Mouse (Mus musculus) common myeloid progenitor, adult 5-6 weeks (primary cell): Measurements from ENCODE around the gene Mei1. TPM values are rescaled to one million over a fixed set of nuclear protein-coding genes. Genes with fewer than 3 reads are reported as not detected.
A peak's percentile ranks its signal among the peaks of the same experiment; 100 is the strongest.

ENCODE experiments used
- ATAC-seq: replicated peaks from 2 replicates; pipeline ENCODE4 v1.8.0; 2016; ENCODE audit warnings: low read depth, mild to moderate bottlenecking, moderate TSS enrichment, inconsistent platforms; ENCODE audit not compliant: poor library complexity, severe bottlenecking
- total RNA-seq: library from RNA; stranded (forward); fragments of 200-1000, 187-1606 nt; gene quantifications from 2 replicates; pipeline ENCODE4 v1.2.3, GENCODE M21; 2017

Mei1 gene
- total RNA-seq, 1 experiment from 2014 or later: not detected

GRCm38 (mm10) chr15:82166240-82167100 is 96.7 kb downstream of the Mei1 start:
- ATAC-seq: 0 out of 2 replicates have a peak, but pooled peaks have one; percentile 38

GRCm38 (mm10) chr15:82167201-82168168 is 97.7 kb downstream of the Mei1 start:
- no peak for ATAC-seq

- no peak for ATAC-seq
Observed at GRCm38 (mm10) chr15:82169671-82170070, 99.9 kb downstream of the Mei1 start.

GRCm38 (mm10) chr15:82170437-82171377 is 100.9 kb downstream of the Mei1 start:
- no peak for ATAC-seq

GRCm38 (mm10) chr15:82172648-82173047 is 102.9 kb downstream of the Mei1 start:
- no peak for ATAC-seq

- no peak for ATAC-seq
Observed at GRCm38 (mm10) chr15:82175091-82175490, 105.3 kb downstream of the Mei1 start.

Other genes starting within 250 kb of the Mei1 start
- gene Tob2, start 211.2 kb upstream of the Mei1 start, total RNA-seq: 26.1 and 27.0 TPM in 2 replicates
- gene Phf5a, start 198.1 kb upstream of the Mei1 start, total RNA-seq: 65.8 and 125 TPM in 2 replicates
- 132 and 149 TPM in 2 replicates for gene Aco2, start 197.7 kb upstream of the Mei1 start, total RNA-seq
- gene Polr3h, start 143.8 kb upstream of the Mei1 start, total RNA-seq: 52.6 and 64.6 TPM in 2 replicates
- not detected in 2 replicates for gene Csdc2, start 133.2 kb upstream of the Mei1 start, total RNA-seq
- gene Pmm1, start 109.1 kb upstream of the Mei1 start, total RNA-seq: 15.1 and 17.1 TPM in 2 replicates
- gene 1700029P11Rik, start 89.5 kb upstream of the Mei1 start, total RNA-seq: not detected in 2 replicates
- gene Xrcc6, start 82.2 kb upstream of the Mei1 start, total RNA-seq: 409 and 444 TPM in 2 replicates
- 12.2 and 13.6 TPM in 2 replicates for gene Desi1, start 36.1 kb upstream of the Mei1 start, total RNA-seq
- 197 and 206 TPM in 2 replicates for gene Snu13, start 22.4 kb upstream of the Mei1 start, total RNA-seq
- not detected in 2 replicates for gene 4930407I10Rik, start 10.8 kb upstream of the Mei1 start, total RNA-seq
- gene Ccdc134, start 57.9 kb downstream of the Mei1 start, total RNA-seq: 8.8 and 18.0 TPM in 2 replicates
- 42.8 and 64.3 TPM in 2 replicates for gene Srebf2, start 77.2 kb downstream of the Mei1 start, total RNA-seq
- 3.1 and 4.8 TPM in 2 replicates for gene Shisa8, start 142.8 kb downstream of the Mei1 start, total RNA-seq
- gene Tnfrsf13c, start 154.4 kb downstream of the Mei1 start, total RNA-seq: 2.7 and 5.9 TPM in 2 replicates
- gene Cenpm, start 174.8 kb downstream of the Mei1 start, total RNA-seq: 19.4 and 30.6 TPM in 2 replicates
- not detected in 2 replicates for gene 1500009C09Rik, start 182.4 kb downstream of the Mei1 start, total RNA-seq
- 0.23 and 0.44 TPM in 2 replicates for gene Sept3, start 204.9 kb downstream of the Mei1 start, total RNA-seq
- not detected in 2 replicates for gene Wbp2nl, start 229.0 kb downstream of the Mei1 start, total RNA-seq